Mouse (Mus musculus) kidney, postnatal 36 days (tissue): ENCODE results near the gene Rilp.
A peak's percentile ranks its signal among the peaks of the same experiment; 100 is the strongest.

Experiments
- DNase-seq, 2 experiments: peaks; one replicate each; pipeline ENCODE4 v3.0.0; 2021 to 2022; ENCODE audit warnings: mixed read lengths in 2 of 2

Rilp gene

DNA sequence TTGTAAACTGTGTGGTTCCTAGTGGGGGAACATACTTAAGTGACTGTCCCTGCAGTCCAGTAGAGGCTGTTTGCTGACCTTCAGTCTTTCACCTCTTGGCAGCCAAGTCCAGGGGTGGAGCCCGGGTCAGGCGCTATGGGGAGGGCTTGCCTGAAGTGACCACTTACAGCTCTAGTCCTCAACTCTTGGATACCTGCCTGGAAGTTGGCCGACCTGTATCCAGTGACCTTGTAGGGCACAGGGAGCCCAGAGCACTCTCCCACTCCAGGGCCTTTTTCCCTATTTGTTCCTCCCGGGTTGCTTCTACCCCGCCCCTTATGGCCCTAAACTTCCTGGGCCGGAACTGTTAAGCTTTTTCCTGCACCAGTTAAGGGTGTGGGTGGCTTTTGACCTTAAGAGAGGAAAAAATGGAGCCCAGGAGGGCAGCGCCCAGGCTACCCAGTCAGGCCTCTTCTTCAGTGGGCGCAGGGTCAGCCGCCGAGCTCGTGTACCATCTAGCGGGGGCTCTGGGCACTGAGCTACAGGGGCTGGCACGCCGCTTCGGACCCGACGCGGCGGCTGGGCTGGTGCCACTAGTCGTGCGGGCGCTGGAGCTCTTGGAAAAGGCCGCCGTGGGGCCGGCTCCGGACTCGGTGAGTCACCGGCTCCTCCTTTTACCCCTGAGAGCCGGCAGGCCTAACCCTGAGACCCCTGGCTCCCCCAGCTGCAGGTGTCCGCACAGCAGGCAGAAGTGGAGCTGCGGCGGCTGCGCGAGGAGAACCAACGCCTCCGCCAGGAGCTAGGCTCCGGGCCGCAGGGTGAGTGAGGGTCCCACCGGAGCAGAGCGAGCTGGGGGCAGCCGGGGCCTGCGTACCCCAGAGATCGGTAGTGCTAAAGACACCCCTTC, at the start of gene Rilp:
Gene Rilp, plus strand, starts transcription at position 354 of the 886 bp plus-strand sequence.
- DNase-seq, result peak; percentile 93 to 98

DNA sequence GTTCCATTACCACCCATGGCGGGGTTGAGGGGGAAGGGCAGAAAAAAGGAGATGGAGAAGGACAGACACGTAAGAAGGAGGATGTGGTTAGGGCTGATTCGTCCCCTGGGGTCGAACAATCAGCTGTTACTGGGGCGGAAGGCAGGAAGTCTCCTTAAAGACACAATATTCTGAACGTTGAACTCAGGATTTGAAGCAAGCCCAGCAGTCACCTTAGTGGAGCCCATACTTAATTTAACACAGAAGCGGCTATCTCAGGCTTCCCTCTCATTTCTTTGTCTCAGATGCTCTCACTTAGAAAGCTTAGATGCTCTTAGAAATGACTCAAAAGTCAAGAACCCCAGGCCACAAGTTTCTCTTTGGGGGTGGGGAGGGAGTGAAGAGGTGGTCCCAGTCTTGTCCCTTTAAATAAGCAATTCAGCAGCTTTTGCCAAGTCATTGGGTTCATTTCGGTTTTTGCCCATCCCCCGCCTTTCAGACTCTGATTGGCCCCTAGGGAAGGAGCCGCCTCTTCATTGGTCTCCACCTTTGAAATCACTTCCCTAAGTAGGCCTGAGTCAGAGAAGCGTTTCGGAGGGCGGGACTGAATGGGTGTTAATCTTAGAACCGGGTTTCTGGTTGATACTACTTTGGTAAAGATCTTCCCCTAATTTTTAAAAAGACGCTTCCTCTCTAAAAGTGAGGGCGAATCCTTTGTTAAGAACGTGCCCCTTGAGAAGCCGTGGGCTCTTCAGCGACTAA, 49.6 kb upstream of the Rilp start:
- peak; percentile 95 to 97 for DNase-seq

DNA sequence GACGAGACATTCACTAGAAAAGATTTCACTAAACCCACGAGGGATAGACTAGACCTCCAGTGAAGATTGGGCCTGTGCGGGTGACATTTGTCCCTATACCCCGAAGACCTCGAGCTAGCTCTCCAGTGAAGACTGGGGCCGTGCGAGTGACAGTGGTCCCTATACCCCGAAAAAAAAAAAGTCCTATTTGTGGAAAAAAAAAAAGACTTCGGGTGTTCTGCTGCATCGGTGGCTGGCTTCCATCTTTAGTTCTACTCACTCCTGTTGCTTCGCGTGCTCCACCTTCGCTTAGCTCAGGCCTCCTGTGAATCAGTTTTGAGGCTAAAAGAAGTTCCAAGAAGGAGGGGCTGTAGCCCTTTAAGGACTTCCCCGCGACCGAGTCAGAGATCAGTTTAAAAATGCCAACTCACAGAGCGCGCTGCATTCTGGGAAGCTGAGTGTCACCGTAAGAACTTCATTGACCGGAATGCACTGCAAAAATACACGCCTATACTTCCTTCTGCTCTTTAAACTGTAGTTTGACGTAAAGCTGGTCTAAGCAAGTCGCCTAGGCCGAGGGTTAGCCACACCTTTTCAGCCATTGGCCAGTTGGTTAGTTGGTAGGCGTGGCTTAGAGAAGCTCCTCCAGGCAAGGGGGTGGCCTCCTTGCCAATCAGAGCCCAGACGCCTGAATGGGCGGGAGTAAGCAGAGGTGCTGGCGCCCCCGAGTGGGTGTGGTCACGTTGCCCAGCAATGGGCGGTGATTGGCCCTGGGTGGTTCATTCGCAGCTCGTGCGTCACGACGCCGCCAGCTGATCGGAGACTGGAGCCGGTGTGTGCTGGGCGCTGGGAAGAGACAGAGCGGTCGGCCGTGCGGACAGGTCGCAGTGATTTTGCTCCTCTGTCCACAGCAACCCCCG, 48.8 kb upstream of the Rilp start, which contains the start of gene Tlcd2:
Gene Tlcd2, plus strand, starts transcription at position 872 of the 899 bp plus-strand sequence.
- peak; percentile 99 to 100 for DNase-seq

DNA sequence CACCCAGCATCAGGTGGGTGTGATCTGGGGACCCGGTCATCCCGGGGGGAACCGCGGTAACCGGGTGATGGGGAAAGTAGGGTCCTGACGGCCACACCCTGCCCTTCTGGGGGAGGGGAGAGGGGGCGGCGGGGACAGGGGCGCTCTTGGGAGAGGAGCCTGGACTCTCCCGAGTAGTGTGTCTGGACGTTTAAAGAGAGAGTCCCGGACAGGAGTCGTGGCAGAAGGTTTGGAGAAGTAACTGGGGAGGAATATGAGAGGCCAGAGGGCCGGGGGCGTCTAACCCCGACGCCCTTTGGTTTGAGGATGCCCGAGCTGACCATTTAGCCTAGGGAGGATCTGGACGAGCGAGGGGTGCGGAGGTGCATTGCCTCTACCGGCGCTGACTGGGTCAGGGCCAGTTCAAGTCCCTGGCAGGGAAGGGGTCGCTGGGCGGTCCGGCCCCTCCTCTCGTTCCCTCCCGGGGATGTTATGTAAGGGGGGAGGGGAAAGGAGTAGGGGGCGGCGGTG, 48.1 kb upstream of the Rilp start:
- no peak for DNase-seq

DNA sequence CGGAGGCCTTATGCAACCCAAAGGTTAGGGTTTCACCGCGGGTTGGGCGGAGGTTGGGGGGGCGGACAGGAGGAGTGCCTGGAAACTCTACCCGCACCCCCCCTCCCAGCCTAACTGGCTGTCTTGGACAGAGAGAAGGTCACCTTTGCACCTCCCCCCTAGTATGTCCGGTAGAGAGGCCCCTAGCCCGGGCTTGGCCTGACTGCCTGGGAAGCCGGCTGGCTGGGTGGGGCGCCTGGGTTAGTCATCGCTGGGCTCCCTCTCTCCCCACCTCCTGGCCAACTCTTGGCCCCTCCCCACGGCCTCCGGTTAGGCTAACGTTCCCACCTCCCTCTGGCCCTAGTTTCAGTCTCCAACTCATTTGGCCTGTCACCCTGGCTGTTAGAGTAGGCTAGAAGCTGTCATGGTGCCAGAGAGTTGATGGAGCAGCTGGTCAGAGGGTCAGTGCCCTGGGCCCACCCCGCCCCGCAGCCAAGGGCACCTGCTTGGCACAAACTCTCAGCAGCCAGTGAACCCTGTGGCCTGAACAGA, 47.6 kb upstream of the Rilp start:
- peak; percentile 93 to 97 for DNase-seq

DNA sequence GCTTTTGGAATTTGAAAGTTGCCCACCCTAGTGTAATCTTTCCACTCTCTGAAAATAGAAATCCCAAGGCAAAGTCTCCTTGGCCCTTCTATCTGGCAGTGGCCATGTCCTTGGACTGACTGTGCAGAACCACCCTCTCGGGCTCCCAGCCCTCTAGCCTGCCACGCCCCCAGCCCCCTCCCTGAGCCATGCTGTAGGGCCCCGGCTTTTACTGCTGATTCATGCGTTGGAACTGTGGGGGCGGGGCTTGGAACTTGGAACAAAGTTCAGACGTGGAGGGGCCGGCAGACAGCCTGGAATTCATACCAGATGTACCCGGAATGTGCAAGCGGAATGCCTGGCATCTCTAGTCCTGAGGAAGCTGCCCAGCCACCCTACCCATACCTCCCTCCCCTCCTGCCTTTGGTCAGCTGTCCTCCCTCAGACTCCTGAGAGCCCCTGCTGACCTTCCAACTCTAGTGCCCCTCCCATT, 47.0 kb upstream of the Rilp start:
- peak; percentile 98 for DNase-seq

DNA sequence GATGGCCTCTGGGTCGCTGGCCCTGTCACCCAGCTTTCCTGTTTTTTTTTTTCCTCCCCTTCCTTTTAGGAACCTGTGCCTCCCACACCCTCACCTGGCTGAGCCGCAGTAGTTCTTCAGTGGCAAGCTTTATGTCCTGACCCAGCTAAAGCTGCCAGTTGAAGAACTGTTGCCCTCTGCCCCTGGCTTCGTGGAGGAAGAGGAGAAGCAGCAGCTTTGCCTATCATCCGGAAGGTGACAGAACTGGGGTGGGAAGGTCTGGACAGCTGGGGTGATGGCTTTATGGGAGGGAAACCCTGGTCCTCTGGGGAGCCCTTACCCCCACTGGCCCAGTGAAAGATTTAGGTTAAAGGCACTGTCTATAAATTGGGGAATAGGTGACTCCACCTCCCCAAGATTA, 46.3 kb upstream of the Rilp start:
- DNase-seq, result peak in 1 of 2 experiments; percentile 15

DNA sequence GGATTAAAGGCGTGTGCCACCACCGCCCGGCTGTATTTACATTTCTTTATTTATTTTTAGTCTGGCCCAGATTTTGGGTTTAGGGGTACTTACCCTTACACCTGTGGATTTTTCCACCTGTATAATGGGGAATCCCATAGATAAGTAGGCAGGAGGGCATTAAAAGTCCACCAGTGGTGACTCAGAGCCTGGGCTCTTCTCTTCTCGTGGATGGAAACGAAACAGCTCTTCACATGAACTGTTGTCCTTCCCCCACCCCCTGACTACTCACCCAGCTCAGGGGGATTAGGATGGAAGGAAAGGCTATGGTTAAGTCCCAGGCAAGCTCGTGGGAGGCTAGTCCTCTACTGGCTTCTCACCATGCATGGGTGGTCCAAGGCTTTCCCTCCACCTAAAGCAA, 45.5 kb upstream of the Rilp start:
- DNase-seq, result no peak

DNA sequence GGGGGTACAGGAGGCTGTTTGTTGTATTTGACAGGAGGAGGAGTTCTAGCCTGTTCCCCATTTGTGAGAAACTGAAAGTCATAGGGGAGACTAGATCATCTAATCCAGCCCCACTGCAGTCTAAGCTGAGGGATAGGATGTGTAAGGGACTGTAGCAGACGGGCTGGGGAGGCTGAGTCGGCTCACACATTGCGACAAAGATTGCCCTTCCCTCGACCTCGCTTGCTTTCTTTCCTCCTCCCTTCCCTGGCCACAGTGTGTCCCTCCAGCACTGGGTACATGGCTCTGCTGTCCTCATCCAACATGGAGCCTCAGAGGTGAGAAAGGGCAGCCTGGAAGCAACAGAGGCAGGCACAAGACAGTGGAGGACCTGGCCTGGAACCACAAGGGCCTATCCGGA, 44.8 kb upstream of the Rilp start:
- no peak for DNase-seq

DNA sequence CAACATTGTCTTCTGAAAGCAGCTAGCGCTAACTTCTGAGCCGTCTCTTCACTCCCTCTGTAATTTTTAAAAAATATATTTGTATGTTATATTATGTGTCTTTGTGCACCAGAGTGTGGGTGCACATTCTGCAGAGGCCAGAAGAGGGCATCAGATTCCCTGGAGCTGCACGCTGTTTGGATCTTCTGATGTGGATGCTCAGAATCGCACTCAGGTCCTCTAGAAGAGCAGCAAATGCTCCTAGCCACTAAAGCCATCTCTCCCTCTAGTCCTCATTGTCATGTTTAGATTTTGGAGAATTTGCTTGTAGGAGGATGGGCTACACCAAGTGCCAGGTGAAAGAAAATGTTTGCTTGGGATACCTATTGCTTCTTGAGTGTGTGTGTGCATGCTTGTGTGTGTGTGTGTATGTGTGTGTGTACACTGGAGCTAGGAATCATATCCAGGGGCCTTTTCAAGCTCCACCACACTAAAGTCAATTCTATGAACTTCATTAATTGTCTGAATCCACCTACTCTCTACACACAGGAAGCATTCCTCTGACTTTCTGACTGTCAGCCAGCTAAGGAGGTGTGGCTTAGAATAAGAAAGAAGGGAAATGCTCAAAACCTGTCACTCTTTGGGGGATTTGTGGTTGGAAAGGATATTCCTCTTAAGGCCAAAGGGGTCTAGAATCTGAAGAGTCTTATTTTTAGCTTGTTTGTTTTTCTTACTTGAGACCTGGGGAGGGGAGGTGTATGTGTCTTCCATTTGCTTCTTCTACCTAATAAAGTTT, 43.0 kb upstream of the Rilp start:
- DNase-seq, result peak in 1 of 2 experiments; percentile 35

DNA sequence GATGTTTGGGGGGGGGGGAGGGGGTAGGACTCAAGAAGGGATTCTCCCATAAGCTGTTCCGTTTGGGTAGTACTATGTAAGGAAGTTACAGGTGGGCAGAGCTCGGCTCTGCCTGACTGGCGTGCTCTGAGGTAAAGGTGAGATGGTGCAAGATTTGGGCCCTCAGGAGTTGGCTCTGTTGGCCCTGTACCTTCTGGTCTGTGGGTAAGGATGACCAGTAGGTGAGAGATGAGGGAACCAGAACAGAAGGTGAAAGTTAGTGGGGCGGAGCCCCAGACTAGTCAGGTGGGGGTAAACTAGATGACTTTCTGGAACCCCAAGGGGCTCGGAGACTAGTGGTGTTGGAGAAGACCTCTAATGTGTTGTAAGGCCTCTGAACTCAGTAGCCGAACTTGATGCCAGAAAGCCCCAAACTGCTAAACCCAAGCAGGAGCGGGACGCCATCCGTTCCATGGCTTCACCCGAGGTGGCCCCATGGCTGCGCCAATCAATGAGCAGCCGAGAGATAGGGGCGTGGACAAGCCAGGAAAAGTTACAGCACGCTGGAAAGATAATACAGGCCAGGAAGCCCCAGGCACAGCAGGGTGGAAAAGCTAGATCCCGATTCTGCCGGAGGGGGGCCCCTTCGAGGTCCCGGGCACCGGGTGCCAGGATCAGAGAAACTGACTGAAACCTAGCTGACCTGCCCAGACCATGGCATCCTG, 42.2 kb upstream of the Rilp start:
- DNase-seq, result peak; percentile 67 to 77

DNA sequence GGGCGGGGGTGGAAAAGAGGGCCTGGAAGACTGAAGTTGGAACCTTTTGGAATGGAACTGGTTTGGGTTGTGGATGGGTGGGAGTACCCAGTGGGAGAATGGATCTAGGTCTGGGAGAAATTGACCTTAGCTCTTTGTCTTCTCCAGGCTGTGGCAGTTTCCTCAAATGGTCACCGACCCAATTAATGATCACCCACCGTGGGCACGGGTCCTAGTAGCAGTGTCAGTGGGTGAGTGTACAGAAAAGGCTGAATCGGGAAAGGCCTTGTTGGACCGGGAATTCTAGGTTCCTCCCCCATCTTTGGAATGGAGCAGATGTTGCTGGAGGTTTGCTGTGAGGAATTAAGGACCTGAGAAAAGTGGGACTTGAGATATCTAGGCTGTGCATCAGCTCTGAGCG, 41.5 kb upstream of the Rilp start:
- DNase-seq, result peak in 1 of 2 experiments; percentile 53

DNA sequence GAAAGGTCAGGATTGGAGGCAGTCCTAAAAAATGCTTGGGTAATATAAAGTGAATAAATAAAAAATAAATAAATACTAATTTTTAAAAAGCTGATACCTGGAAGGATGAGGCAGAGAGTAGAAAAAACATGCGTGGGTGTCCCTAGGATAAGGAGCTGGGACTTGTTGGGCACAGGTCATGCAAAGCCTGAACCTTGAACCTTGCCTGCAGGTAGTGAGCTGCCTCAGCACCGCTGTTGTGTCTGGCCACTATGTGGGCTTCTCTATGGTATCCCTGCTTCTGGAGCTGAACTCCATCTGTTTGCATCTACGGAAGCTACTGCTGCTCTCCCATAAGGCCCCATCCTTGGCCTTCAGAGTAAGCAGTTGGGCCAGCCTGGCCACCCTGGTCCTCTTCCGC, 40.6 kb upstream of the Rilp start:
- DNase-seq, result peak; percentile 47 to 48

DNA sequence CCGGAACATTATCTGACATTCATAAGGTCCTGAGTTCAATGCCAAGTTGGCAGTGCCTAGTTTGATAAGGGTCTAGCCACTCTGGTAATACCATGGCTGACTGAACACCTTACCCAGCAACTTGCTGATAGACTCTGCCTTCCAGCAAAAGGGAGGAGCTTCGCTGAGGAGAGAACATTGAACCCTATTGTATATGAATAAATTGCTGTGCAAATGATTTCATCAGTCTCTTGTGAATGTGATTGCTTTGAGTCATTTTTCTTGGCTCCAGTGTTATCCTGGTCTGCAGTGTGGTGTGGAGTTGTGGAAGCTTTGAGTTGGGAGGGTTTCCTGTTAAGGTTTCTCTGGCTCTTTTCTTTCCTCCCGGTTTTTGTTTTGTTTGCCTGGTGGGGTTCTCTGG, 39.2 kb upstream of the Rilp start:
- no peak for DNase-seq

DNA sequence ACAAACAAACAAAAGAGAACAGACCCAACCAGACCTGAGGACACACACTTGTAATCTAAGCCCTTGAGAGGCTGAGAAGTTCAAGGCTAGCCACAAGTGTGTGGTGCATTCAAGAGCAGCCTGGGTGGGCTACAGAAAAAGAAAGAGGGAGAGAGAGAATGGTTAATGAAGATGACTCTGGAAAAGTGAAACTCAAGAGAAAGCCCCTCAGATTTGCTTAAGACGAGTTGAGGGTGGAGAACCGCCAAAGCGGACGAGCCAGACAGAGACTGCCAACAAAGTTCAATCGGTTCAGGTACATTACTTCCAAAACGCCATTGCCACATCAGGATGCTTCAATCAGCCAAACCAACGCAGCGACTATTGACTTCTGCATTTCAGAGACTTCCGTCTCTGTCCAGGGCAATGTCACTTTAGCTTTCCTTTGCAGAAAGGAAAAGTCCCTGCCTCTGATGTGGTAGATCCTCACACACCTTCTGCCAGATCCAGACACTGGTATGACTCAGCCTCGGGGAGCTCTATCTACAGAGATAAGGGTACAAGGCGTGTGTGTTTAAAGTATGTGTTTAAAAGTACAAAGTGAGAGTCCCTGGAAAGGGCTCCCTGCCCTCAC, 37.3 kb upstream of the Rilp start:
- no peak for DNase-seq

DNA sequence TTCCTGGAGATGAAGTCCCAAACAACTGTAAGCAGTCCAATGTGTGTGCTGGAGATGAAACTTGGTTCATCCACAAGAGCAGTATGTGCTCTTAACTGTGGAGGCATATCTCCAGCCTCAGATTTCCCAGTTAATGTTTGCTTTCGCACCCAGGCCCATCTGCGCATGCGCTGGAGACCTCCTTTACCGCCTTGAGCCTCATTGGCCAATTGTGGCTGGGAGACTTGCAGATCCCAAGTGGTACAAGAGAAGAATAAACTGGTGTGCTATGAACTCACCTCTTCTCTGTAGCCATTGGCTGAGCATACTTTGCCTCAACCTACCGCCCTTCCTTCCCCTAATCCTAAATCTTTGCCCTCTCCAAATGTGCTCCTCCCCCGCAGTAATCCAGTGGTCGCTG, 36.5 kb upstream of the Rilp start:
- DNase-seq, result no peak

DNA sequence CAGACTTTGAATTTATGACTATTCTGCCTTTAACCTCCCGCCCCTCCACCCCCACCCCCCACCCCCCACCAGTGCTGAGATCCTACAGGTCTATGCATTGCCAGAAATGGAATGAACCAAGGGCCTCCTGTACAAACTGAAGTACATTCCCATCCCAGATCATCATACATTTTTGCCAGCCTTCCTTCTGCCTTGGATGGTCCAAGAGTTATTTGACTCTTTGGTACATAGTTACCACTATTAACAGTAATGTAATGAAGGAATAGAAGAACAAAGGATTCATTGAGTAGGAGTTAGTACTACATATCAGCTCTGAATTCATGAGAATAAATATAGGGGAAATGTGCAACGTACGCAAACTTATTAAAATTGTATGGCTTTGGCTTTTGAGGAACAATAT, 23.7 kb upstream of the Rilp start:
- DNase-seq, result no peak

DNA sequence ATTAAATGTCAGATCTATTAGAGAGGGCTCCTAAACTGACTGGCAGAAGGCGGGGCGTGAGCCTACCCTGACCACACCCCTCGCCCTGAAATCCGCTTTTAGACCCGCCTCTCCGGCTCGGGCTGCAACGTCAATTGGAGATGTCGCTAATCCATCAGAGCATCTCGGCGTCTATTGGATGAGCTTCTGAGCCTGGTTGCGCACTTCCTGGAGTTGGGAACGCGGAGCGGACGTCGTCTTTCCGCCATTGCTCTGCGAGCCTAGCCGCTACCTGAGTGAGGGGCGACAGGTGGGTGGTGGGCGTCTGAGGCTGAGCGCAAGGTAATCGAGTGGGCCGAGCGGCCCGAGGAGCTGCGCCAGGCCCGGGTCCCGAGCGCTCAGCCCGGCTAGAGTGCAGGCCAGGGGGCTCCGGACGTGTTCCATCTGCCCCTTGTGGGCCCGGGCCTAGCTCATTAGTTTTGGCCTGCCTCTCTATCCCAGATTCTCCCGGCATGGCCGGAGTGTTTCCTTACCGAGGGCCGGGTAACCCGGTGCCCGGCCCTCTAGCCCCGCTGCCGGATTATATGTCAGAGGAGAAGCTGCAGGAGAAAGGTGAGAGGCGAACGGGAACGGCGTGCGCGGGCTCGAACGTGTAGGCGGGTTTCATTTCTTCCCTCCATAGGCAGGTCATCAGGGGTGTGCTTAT, 23.2 kb upstream of the Rilp start, which contains the start of gene Prpf8:
Gene Prpf8, plus strand, starts transcription at position 216 of the 685 bp plus-strand sequence.
- peak; percentile 96 to 98 for DNase-seq

DNA sequence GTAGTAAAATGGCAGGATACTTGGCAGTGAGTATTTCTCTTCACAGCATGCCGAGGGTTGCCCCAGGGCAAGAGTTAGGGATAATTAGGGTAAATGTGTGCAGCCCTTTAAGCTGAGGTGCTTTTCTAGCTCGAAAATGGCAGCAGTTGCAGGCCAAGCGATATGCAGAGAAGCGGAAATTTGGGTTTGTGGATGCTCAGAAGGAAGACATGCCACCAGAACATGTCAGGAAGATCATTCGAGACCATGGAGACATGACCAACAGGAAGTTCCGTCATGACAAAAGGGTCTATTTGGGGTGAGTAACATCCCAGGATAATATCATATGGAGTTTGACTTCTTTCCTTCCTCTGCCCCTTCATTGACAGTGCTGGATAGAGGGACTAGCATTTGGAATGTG, 22.4 kb upstream of the Rilp start:
- no peak for DNase-seq
